Mouse (Mus musculus) ES-Bruce4 (cell line): Measurements from ENCODE around the gene Sptbn4. TPM values are rescaled to one million over a fixed set of nuclear protein-coding genes. Genes with fewer than 3 reads are reported as not detected.

Experiments
- H3K27ac ChIP-seq: 2 replicates; pipeline ENCODE4 v1.5.1; 2012; ENCODE audit warnings: low read length, inconsistent platforms; ENCODE audit not compliant: insufficient read depth
- H3K27me3 ChIP-seq: 2 replicates; pipeline ENCODE4 v1.6.1; 2012; ENCODE audit warnings: mild to moderate bottlenecking, low read length, inconsistent platforms; ENCODE audit not compliant: control insufficient read depth, poor library complexity, insufficient read depth, severe bottlenecking
- H3K36me3 ChIP-seq: 2 replicates; pipeline ENCODE4 v1.6.1; 2012; ENCODE audit warnings: inconsistent platforms, mild to moderate bottlenecking, low read length, moderate library complexity; ENCODE audit not compliant: control insufficient read depth, poor library complexity, insufficient read depth, severe bottlenecking
- H3K4me1 ChIP-seq: one replicate; pipeline ENCODE4 v1.8.1; 2011; ENCODE audit warnings: low read length; ENCODE audit not compliant: control insufficient read depth, insufficient read depth
- H3K4me3 ChIP-seq: 2 replicates; pipeline ENCODE4 v1.5.1; 2011; ENCODE audit warnings: low read depth, mild to moderate bottlenecking, low read length
- H3K9ac ChIP-seq: 2 replicates; pipeline ENCODE4 v1.6.1; 2012; ENCODE audit warnings: low read depth, mild to moderate bottlenecking, inconsistent platforms; ENCODE audit not compliant: poor library complexity, severe bottlenecking
- H3K9me3 ChIP-seq: replicated peaks from 2 replicates; pipeline ENCODE4 v1.6.1; 2012; ENCODE audit warnings: mild to moderate bottlenecking, low read length, inconsistent platforms; ENCODE audit not compliant: control insufficient read depth, poor library complexity, insufficient read depth, severe bottlenecking
- CTCF ChIP-seq: IDR thresholded peaks from one replicate; pipeline ENCODE4 v1.8.1; 2011; ENCODE audit warnings: low read depth, low read length
- EP300 ChIP-seq: IDR thresholded peaks from 2 replicates; pipeline ENCODE4 v1.6.1; 2011; ENCODE audit warnings: low read depth, low read length; ENCODE audit not compliant: insufficient read depth
- POLR2A ChIP-seq: IDR thresholded peaks from one replicate; pipeline ENCODE4 v1.8.1; 2011; ENCODE audit warnings: low read length; ENCODE audit not compliant: insufficient read depth
- polyA plus RNA-seq: library from polyadenylated mRNA; stranded (reverse); fragments of >200 nt; gene quantifications from 2 replicates; pipeline ENCODE4 v1.2.4, GENCODE M21; 2011; ENCODE audit warnings: low read depth; ENCODE audit not compliant: missing spikeins, insufficient read depth, insufficient read length

Gene Sptbn4
- polyA plus RNA-seq, 1 experiment: 6.0 TPM

- H3K4me1 ChIP-seq: peaks cover 2% of the 10 kb centered on the region
Measured at GRCm38 (mm10) chr7:27472596-27472995, 25.1 kb upstream of the Sptbn4 start.

GRCm38 (mm10) chr7:27471390-27472120 lies 24.1 kb upstream of the Sptbn4 start:
- H3K27me3 ChIP-seq: no peaks in the 10 kb centered on the region
- H3K4me3 ChIP-seq: no peak overlapping the region
- no peak overlapping the region for H3K9ac ChIP-seq
- H3K4me1 ChIP-seq: peaks cover 2% of the 10 kb centered on the region
- TF ChIP-seq CTCF: no peak
- no peak for TF ChIP-seq EP300
- TF ChIP-seq POLR2A: no peak
- no peaks in the 10 kb centered on the region for H3K9me3 ChIP-seq
- H3K36me3 ChIP-seq: peaks cover 3% of the 10 kb centered on the region
- H3K27ac ChIP-seq: no peak overlapping the region

More at GRCm38 (mm10) chr7:27472596-27472995, 25.1 kb upstream of the Sptbn4 start:
- peak overlapping the region; percentile 62 for H3K9ac ChIP-seq
- peak overlapping the region; percentile 77 for H3K27ac ChIP-seq
- no peak for TF ChIP-seq EP300
- no peak for TF ChIP-seq CTCF
- no peak for TF ChIP-seq POLR2A
- H3K36me3 ChIP-seq: peaks cover 3% of the 10 kb centered on the region
- no peaks in the 10 kb centered on the region for H3K27me3 ChIP-seq
- peak overlapping the region; percentile 46 for H3K4me3 ChIP-seq
- no peaks in the 10 kb centered on the region for H3K9me3 ChIP-seq

GRCm38 (mm10) chr7:27467648-27468047 lies 20.2 kb upstream of the Sptbn4 start:
- no peak overlapping the region for H3K4me3 ChIP-seq
- H3K27me3 ChIP-seq: no peaks in the 10 kb centered on the region
- TF ChIP-seq EP300 (no peak), POLR2A (no peak), CTCF (no peak)
- H3K9me3 ChIP-seq: no peaks in the 10 kb centered on the region
- H3K4me1 ChIP-seq: no peaks in the 10 kb centered on the region
- no peak overlapping the region for H3K9ac ChIP-seq
- H3K27ac ChIP-seq: no peak overlapping the region
- H3K36me3 ChIP-seq: no peaks in the 10 kb centered on the region

GRCm38 (mm10) chr7:27460477-27460876 lies 13.0 kb upstream of the Sptbn4 start:
- Histone ChIP-seq H3K4me1 (no peaks in the 10 kb centered on the region), H3K27me3 (no peaks in the 10 kb centered on the region), H3K9me3 (no peaks in the 10 kb centered on the region), H3K4me3 (no peak overlapping the region), H3K27ac (no peak overlapping the region), H3K9ac (no peak overlapping the region), H3K36me3 (no peaks in the 10 kb centered on the region)
- TF ChIP-seq POLR2A (no peak), CTCF (no peak), EP300 (no peak)

- H3K4me3 ChIP-seq: no peak overlapping the region
- no peak overlapping the region for H3K9ac ChIP-seq
- no peaks in the 10 kb centered on the region for H3K9me3 ChIP-seq
- H3K4me1 ChIP-seq: no peaks in the 10 kb centered on the region
- H3K27ac ChIP-seq: no peak overlapping the region
- no peaks in the 10 kb centered on the region for H3K27me3 ChIP-seq
- H3K36me3 ChIP-seq: no peaks in the 10 kb centered on the region
- no peak for TF ChIP-seq CTCF
Measured at GRCm38 (mm10) chr7:27459640-27460039, 12.2 kb upstream of the Sptbn4 start.

GRCm38 (mm10) chr7:27458614-27459013 lies 11.1 kb upstream of the Sptbn4 start:
- Histone ChIP-seq H3K9me3 (no peaks in the 10 kb centered on the region), H3K4me3 (no peak overlapping the region), H3K9ac (no peak overlapping the region), H3K4me1 (no peaks in the 10 kb centered on the region), H3K27ac (no peak overlapping the region), H3K36me3 (no peaks in the 10 kb centered on the region), H3K27me3 (no peaks in the 10 kb centered on the region)
- TF ChIP-seq EP300 (no peak), POLR2A (no peak), CTCF (no peak)
